Mouse (Mus musculus): ENCODE results near the gene Alcam.

Alcam gene

GRCm38 (mm10) chr16:52439600-52439999, 14.3 kb downstream of the Alcam start:
- DNase-seq, result no peak

GRCm38 (mm10) chr16:52439007-52439406, 14.9 kb downstream of the Alcam start:
- no peak for DNase-seq

GRCm38 (mm10) chr16:52438216-52438904, 15.5 kb downstream of the Alcam start:
- no peak for DNase-seq

GRCm38 (mm10) chr16:52433189-52433588, 20.7 kb downstream of the Alcam start:
- DNase-seq, result no peak

GRCm38 (mm10) chr16:52432072-52432471, 21.8 kb downstream of the Alcam start:
- DNase-seq, result no peak

GRCm38 (mm10) chr16:52431590-52431989, 22.3 kb downstream of the Alcam start:
- DNase-seq, result no peak

GRCm38 (mm10) chr16:52430073-52430472, 23.8 kb downstream of the Alcam start:
- no peak for DNase-seq

- DNase-seq, result no peak
Observed at GRCm38 (mm10) chr16:52429661-52430060, 24.2 kb downstream of the Alcam start.

- DNase-seq, result no peak
Observed at GRCm38 (mm10) chr16:52428505-52428904, 25.4 kb downstream of the Alcam start.

- peak; percentile 1 for DNase-seq
Observed at GRCm38 (mm10) chr16:52418568-52419158, 35.2 kb downstream of the Alcam start.

- no peak for DNase-seq
Observed at GRCm38 (mm10) chr16:52417982-52418381, 35.9 kb downstream of the Alcam start.

- no peak for DNase-seq
Observed at GRCm38 (mm10) chr16:52417146-52417545, 36.7 kb downstream of the Alcam start.

- no peak for DNase-seq
Observed at GRCm38 (mm10) chr16:52413714-52414113, 40.2 kb downstream of the Alcam start.

- DNase-seq, result no peak
Observed at GRCm38 (mm10) chr16:52406072-52406471, 47.8 kb downstream of the Alcam start.

- DNase-seq, result no peak
Observed at GRCm38 (mm10) chr16:52405272-52405671, 48.6 kb downstream of the Alcam start.

GRCm38 (mm10) chr16:52399112-52399511, 54.8 kb downstream of the Alcam start:
- no peak for DNase-seq

GRCm38 (mm10) chr16:52386781-52387300, 67.0 kb downstream of the Alcam start:
- no peak for DNase-seq

GRCm38 (mm10) chr16:52383456-52384185, 70.3 kb downstream of the Alcam start:
- no peak for DNase-seq

GRCm38 (mm10) chr16:52378811-52379597, 74.9 kb downstream of the Alcam start:
- no peak for DNase-seq

GRCm38 (mm10) chr16:52376827-52377226, 77.0 kb downstream of the Alcam start:
- no peak for DNase-seq

GRCm38 (mm10) chr16:52371956-52372355, 81.9 kb downstream of the Alcam start:
- DNase-seq, result no peak

- DNase-seq, result no peak
Observed at GRCm38 (mm10) chr16:52368521-52368920, 85.4 kb downstream of the Alcam start.

GRCm38 (mm10) chr16:52366915-52367314, 87.0 kb downstream of the Alcam start:
- DNase-seq, result no peak

Measured in retina, postnatal 1 day (tissue).